Mouse (Mus musculus) embryonic stem cell, embryonic (primary cell): ENCODE data around the gene Ift46.

Source experiments
- CTCF ChIA-PET, 4 experiments: fragments of 300-600 bp in 2 of 4; fragments of 350-600 bp in 2 of 4; sonication (Branson Sonifier 250); formaldehyde crosslinking; loops; one replicate each; lab custom pipeline; 2022; ENCODE audit warnings: inconsistent platforms in 2 of 4; lab: Charles Lee
- POLR2A ChIA-PET, 4 experiments: fragments of 300-600 bp in 2 of 4; fragments of 350-600 bp in 2 of 4; sonication (Branson Sonifier 250); formaldehyde crosslinking; loops; one replicate each; lab custom pipeline; 2022; ENCODE audit warnings: antibody characterized with exemption in 4 of 4, inconsistent platforms in 1 of 4; lab: Charles Lee

Gene Ift46

GRCm38 (mm10) chr9:44771376-44771775 lies 3.7 kb downstream of the Ift46 start:
- CTCF ChIA-PET, result interaction anchor here in 1 of 4 experiments (0.6 kb wide), 1 partner anchor 677 kb away, joined by 3 read pairs; no protein-coding TSS in a partner anchor
- POLR2A ChIA-PET, result interaction anchor here in 1 of 4 experiments (0.6 kb wide), 1 partner anchor 106 kb away, joined by 3 read pairs; no protein-coding TSS in a partner anchor

GRCm38 (mm10) chr9:44772392-44772749 lies 4.7 kb downstream of the Ift46 start:
- ChIA-PET POLR2A (interaction anchor here in 3 of 4 experiments (0.6 to 2.5 kb wide), 4 partner anchors 28 to 210 kb away, joined by 3 to 13 read pairs (median 7); partner anchors contain the start of genes Tmem25 (in 1 of the 3) and Ube4a (in 1 of the 3)), CTCF (no interaction called here)

GRCm38 (mm10) chr9:44772750-44773651 lies 5.3 kb downstream of the Ift46 start:
- ChIA-PET POLR2A (interaction anchor here in 3 of 4 experiments (0.6 to 2.5 kb wide), 27 partner anchors 8 to 615 kb away, joined by 3 to 13 read pairs (median 4); partner anchors contain the start of genes Atp5l (in 2 of the 3), Ube4a (in 2 of the 3), Ddx6 (in 1 of the 3) and Tmem25 (in 1 of the 3)), CTCF (interaction anchor here in 1 of 4 experiments (1.0 kb wide), 1 partner anchor 148 kb away, joined by 3 read pairs; no protein-coding TSS in a partner anchor)

- ChIA-PET POLR2A (interaction anchor here in 1 of 4 experiments (1.2 to 4.4 kb wide), 3 partner anchors 9 to 173 kb away, joined by 3 to 14 read pairs (median 7); partner anchors contain the start of gene Ube4a), CTCF (no interaction called here)
Observed at GRCm38 (mm10) chr9:44792842-44793241, 25.1 kb downstream of the Ift46 start.

- CTCF ChIA-PET, result no interaction called here
- POLR2A ChIA-PET, result interaction anchor here in 3 of 4 experiments (0.6 to 4.3 kb wide), 14 partner anchors 8 to 246 kb away, joined by 3 to 18 read pairs (median 3); partner anchors contain the start of genes Arcn1 (in 1 of the 3) and Ift46 (in 1 of the 3)
Observed at GRCm38 (mm10) chr9:44798298-44798697, 30.6 kb downstream of the Ift46 start.

GRCm38 (mm10) chr9:44799102-44799957 lies 31.6 kb downstream of the Ift46 start, which contains the start of gene Tmem25:
Gene Tmem25, minus strand, starts transcription at chr9:44799307.
- ChIA-PET POLR2A (interaction anchor here in 3 of 4 experiments (0.6 to 4.3 kb wide), 22 partner anchors 9 to 245 kb away, joined by 3 to 21 read pairs (median 4); partner anchors contain the start of genes Arcn1 (in 3 of the 3), Ift46 (in 3 of the 3) and Atp5l (in 1 of the 3)), CTCF (interaction anchor here in 3 of 4 experiments (0.6 to 1.6 kb wide), 6 partner anchors 30 to 317 kb away, joined by 3 to 5 read pairs (median 4); partner anchors contain the start of genes Bcl9l (in 1 of the 3) and Ube4a (in 1 of the 3))

GRCm38 (mm10) chr9:44799958-44800324 lies 32.2 kb downstream of the Ift46 start:
- ChIA-PET CTCF (interaction anchor here (0.6 to 1.6 kb wide), 7 partner anchors 30 to 317 kb away, joined by 3 to 5 read pairs (median 4); partner anchors contain the start of genes Bcl9l (in 1 of the 4) and Ube4a (in 1 of the 4)), POLR2A (interaction anchor here (0.9 to 4.3 kb wide), 18 partner anchors 10 to 241 kb away, joined by 3 to 21 read pairs (median 4); partner anchors contain the start of genes Arcn1 (in 3 of the 4), Ift46 (in 3 of the 4) and Atp5l (in 1 of the 4))

GRCm38 (mm10) chr9:44801669-44802068 lies 34.0 kb downstream of the Ift46 start:
- POLR2A ChIA-PET, result interaction anchor here in 2 of 4 experiments (0.7 to 3.9 kb wide), 10 partner anchors 9 to 34 kb away, joined by 3 to 21 read pairs (median 6); partner anchors contain the start of genes Arcn1 (in 2 of the 2) and Ift46 (in 2 of the 2)
- CTCF ChIA-PET, result no interaction called here

GRCm38 (mm10) chr9:44802808-44803450 lies 35.2 kb downstream of the Ift46 start, which contains the start of gene Ttc36:
Gene Ttc36, minus strand, starts transcription at chr9:44803072.
- POLR2A ChIA-PET, result interaction anchor here in 3 of 4 experiments (0.7 to 3.9 kb wide), 10 partner anchors 8 to 163 kb away, joined by 3 to 21 read pairs (median 6); partner anchors contain the start of genes Arcn1 (in 1 of the 3), Ift46 (in 1 of the 3) and Ube4a (in 1 of the 3)
- CTCF ChIA-PET, result no interaction called here

GRCm38 (mm10) chr9:44804678-44805077 lies 37.0 kb downstream of the Ift46 start:
- CTCF ChIA-PET, result interaction anchor here in 1 of 4 experiments (0.9 kb wide), 1 partner anchor 238 kb away, joined by 3 read pairs; no protein-coding TSS in a partner anchor
- POLR2A ChIA-PET, result interaction anchor here in 1 of 4 experiments (1.2 kb wide), 1 partner anchor 37 kb away, joined by 3 read pairs; the partner anchor contains the start of genes Arcn1 and Ift46

- ChIA-PET POLR2A (interaction anchor here in 1 of 4 experiments (3.1 kb wide), 1 partner anchor 8 kb away, joined by 9 read pairs; no protein-coding TSS in a partner anchor), CTCF (interaction anchor here in 1 of 4 experiments (0.5 kb wide), 1 partner anchor 202 kb away, joined by 4 read pairs; no protein-coding TSS in a partner anchor)
Observed at GRCm38 (mm10) chr9:44805536-44805935, 37.8 kb downstream of the Ift46 start.

- ChIA-PET CTCF (interaction anchor here in 1 of 4 experiments (0.6 kb wide), 1 partner anchor 151 kb away, joined by 3 read pairs; no protein-coding TSS in a partner anchor), POLR2A (interaction anchor here in 1 of 4 experiments (0.5 to 3.1 kb wide), 5 partner anchors 9 to 75 kb away, joined by 3 to 9 read pairs (median 3); no protein-coding TSS in a partner anchor)
Observed at GRCm38 (mm10) chr9:44807141-44807540, 39.4 kb downstream of the Ift46 start.

GRCm38 (mm10) chr9:44807778-44808177 lies 40.1 kb downstream of the Ift46 start:
- CTCF ChIA-PET, result no interaction called here
- POLR2A ChIA-PET, result interaction anchor here in 2 of 4 experiments (0.6 to 3.1 kb wide), 7 partner anchors 10 to 298 kb away, joined by 3 to 9 read pairs (median 3); no protein-coding TSS in a partner anchor

- CTCF ChIA-PET, result interaction anchor here in 1 of 4 experiments (1.2 kb wide), 1 partner anchor 32 kb away, joined by 3 read pairs; no protein-coding TSS in a partner anchor
- POLR2A ChIA-PET, result interaction anchor here in 3 of 4 experiments (0.5 to 1.6 kb wide), 3 partner anchors 10 to 63 kb away, joined by 3 to 4 read pairs (median 3); partner anchors contain the start of genes Arcn1 (in 1 of the 3) and Ift46 (in 1 of the 3)
Observed at GRCm38 (mm10) chr9:44810316-44810715, 42.6 kb downstream of the Ift46 start.

GRCm38 (mm10) chr9:44814179-44814578 lies 46.5 kb downstream of the Ift46 start:
- POLR2A ChIA-PET, result interaction anchor here in 1 of 4 experiments (0.5 to 2.6 kb wide), 5 partner anchors 9 to 64 kb away, joined by 3 to 9 read pairs (median 4); partner anchors contain the start of gene Ttc36
- CTCF ChIA-PET, result interaction anchor here in 1 of 4 experiments (0.7 kb wide), 1 partner anchor 22 kb away, joined by 3 read pairs; no protein-coding TSS in a partner anchor

GRCm38 (mm10) chr9:44817522-44817921 lies 49.8 kb downstream of the Ift46 start:
- CTCF ChIA-PET, result no interaction called here

More at GRCm38 (mm10) chr9:44817522-44817921, 49.8 kb downstream of the Ift46 start:
- POLR2A ChIA-PET, result interaction anchor here in 2 of 4 experiments (0.6 to 1.5 kb wide), 8 partner anchors 13 to 105 kb away, joined by 3 to 6 read pairs (median 3); partner anchors contain the start of gene Ttc36 (in 1 of the 2)
